Mouse (Mus musculus) CH12.LX (cell line): ENCODE measurements around the gene BC005624. TPM values are rescaled to one million over a fixed set of nuclear protein-coding genes. Genes with fewer than 3 reads are reported as not detected.

Experiments used
- DNase-seq: peaks from one replicate; pipeline ENCODE4 v3.0.0-alpha.2; 2013; ENCODE audit errors: extremely low read depth
- H3K27ac ChIP-seq: 2 replicates; pipeline ENCODE4 v1.5.1; 2012; ENCODE audit warnings: low read depth, mild to moderate bottlenecking, control low read depth, moderate library complexity; ENCODE audit not compliant: insufficient read depth
- H3K27me3 ChIP-seq: replicated peaks from 2 replicates; pipeline ENCODE3; 2012; ENCODE audit warnings: inconsistent platforms
- H3K36me3 ChIP-seq, 2 experiments: replicated peaks in 1 of 2; 2 replicates each; pipeline versions ENCODE3 to v1.6.1; 2012; ENCODE audit warnings: inconsistent platforms in 1 of 2, low read length in 1 of 2, mild to moderate bottlenecking in 1 of 2, mixed read lengths in 1 of 2, moderate library complexity in 1 of 2; ENCODE audit not compliant: control insufficient read depth in 1 of 2, insufficient read depth in 1 of 2
- H3K4me1 ChIP-seq, 2 experiments: 2 replicates each; pipeline ENCODE4 v1.6.1; 2012; ENCODE audit warnings: inconsistent platforms in 1 of 2, moderate library complexity in 1 of 2; ENCODE audit not compliant: insufficient read depth in 2 of 2, control insufficient read depth in 1 of 2
- H3K4me2 ChIP-seq: 2 replicates; pipeline ENCODE4 v1.6.1; 2012; ENCODE audit warnings: low read depth, mild to moderate bottlenecking, control low read depth; ENCODE audit not compliant: poor library complexity, insufficient read depth, severe bottlenecking
- H3K4me3 ChIP-seq, 3 experiments: fragments of 150-350 bp in 1 of 3; sonication (generic) in 1 of 3; replicated peaks in 1 of 3; 2 replicates each; pipeline versions ENCODE3 to v1.5.1; 2011 to 2012; ENCODE audit warnings: low read depth in 2 of 3, low read length in 2 of 3, mild to moderate bottlenecking in 2 of 3, moderate library complexity in 2 of 3, control low read depth in 1 of 3, improper control_type of control experiment in 1 of 3, inconsistent platforms in 1 of 3, mixed read lengths in 1 of 3; ENCODE audit not compliant: poor library complexity in 1 of 3
- H3K79me2 ChIP-seq: replicated peaks from 2 replicates; pipeline ENCODE4 v1.6.1; 2012; ENCODE audit warnings: mild to moderate bottlenecking, moderate library complexity; ENCODE audit not compliant: control insufficient read depth, poor library complexity, insufficient read depth, severe bottlenecking; ENCODE audit errors: extremely low read depth
- H3K9ac ChIP-seq: 2 replicates; pipeline ENCODE4 v1.6.1; 2012; ENCODE audit warnings: low read depth, mild to moderate bottlenecking, control low read depth, moderate library complexity; ENCODE audit not compliant: insufficient read depth
- H3K9me3 ChIP-seq: replicated peaks from 2 replicates; pipeline ENCODE3; 2012; ENCODE audit warnings: low read length, inconsistent platforms, mixed read lengths
- CHD2 ChIP-seq: IDR thresholded peaks from 2 replicates; pipeline ENCODE4 v1.6.1; 2011; ENCODE audit warnings: low read length, improper control_type of control experiment
- CTCF ChIP-seq, 2 experiments: IDR thresholded peaks in 1 of 2; conservative IDR thresholded peaks in 1 of 2; 2 replicates each; pipeline ENCODE4 v1.5.1; 2011 to 2012; ENCODE audit warnings: low read depth in 2 of 2, low read length in 2 of 2, improper control_type of control experiment in 1 of 2, inconsistent platforms in 1 of 2, mild to moderate bottlenecking in 1 of 2, moderate library complexity in 1 of 2
- E2F4 ChIP-seq: IDR thresholded peaks from 2 replicates; pipeline ENCODE4 v1.6.1; 2011; ENCODE audit warnings: low read depth, low read length, improper control_type of control experiment; ENCODE audit not compliant: insufficient replicate concordance
- ELF1 ChIP-seq: IDR thresholded peaks from 2 replicates; pipeline ENCODE4 v1.6.1; 2014; ENCODE audit warnings: low read depth, mild to moderate bottlenecking, inconsistent platforms, low read length, improper control_type of control experiment
- EP300 ChIP-seq: IDR thresholded peaks from 2 replicates; pipeline ENCODE4 v1.6.1; 2011; ENCODE audit warnings: low read length, improper control_type of control experiment
- ETS1 ChIP-seq: conservative IDR thresholded peaks from 2 replicates; pipeline ENCODE4 v1.6.1; 2012; ENCODE audit warnings: low read depth, mild to moderate bottlenecking, inconsistent platforms, low read length, improper control_type of control experiment, moderate library complexity
- HCFC1 ChIP-seq: IDR thresholded peaks from 2 replicates; pipeline ENCODE4 v1.6.1; 2012; ENCODE audit warnings: low read depth, mild to moderate bottlenecking, inconsistent platforms, low read length, improper control_type of control experiment
- IRF4 ChIP-seq: IDR thresholded peaks from 2 replicates; pipeline ENCODE4 v1.6.1; 2014; ENCODE audit warnings: low read depth, mild to moderate bottlenecking, inconsistent platforms, low read length, improper control_type of control experiment
- KAT2A ChIP-seq: IDR thresholded peaks from 2 replicates; pipeline ENCODE4 v1.6.1; 2012; ENCODE audit warnings: low read length, improper control_type of control experiment, inconsistent platforms; ENCODE audit not compliant: insufficient replicate concordance
- MAZ ChIP-seq: IDR thresholded peaks from 2 replicates; pipeline ENCODE4 v1.6.1; 2012; ENCODE audit warnings: low read depth, mild to moderate bottlenecking, inconsistent platforms, low read length, improper control_type of control experiment, moderate library complexity
- MYC ChIP-seq: IDR thresholded peaks from 2 replicates; pipeline ENCODE4 v1.6.1; 2011; ENCODE audit warnings: low read depth, mild to moderate bottlenecking, improper control_type of control experiment, low read length
- NELFE ChIP-seq: IDR thresholded peaks from 2 replicates; pipeline ENCODE4 v1.6.1; 2011; ENCODE audit warnings: low read depth, low read length, improper control_type of control experiment
- RAD21 ChIP-seq: IDR thresholded peaks from 2 replicates; pipeline ENCODE4 v1.6.1; 2011; ENCODE audit warnings: low read depth, mild to moderate bottlenecking, low read length, improper control_type of control experiment, moderate library complexity
- RCOR1 ChIP-seq: conservative IDR thresholded peaks from 2 replicates; pipeline ENCODE4 v1.6.1; 2012; ENCODE audit warnings: low read depth, mild to moderate bottlenecking, inconsistent platforms, low read length, improper control_type of control experiment
- TBP ChIP-seq: conservative IDR thresholded peaks from 2 replicates; pipeline ENCODE4 v1.6.1; 2011; ENCODE audit warnings: low read depth, low read length, improper control_type of control experiment
- USF1 ChIP-seq: IDR thresholded peaks from 2 replicates; pipeline ENCODE4 v1.6.1; 2014; ENCODE audit warnings: low read depth, mild to moderate bottlenecking, inconsistent platforms, low read length, improper control_type of control experiment
- ZKSCAN1 ChIP-seq: IDR thresholded peaks from 2 replicates; pipeline ENCODE4 v1.6.1; 2012; ENCODE audit warnings: low read depth, inconsistent platforms, low read length, improper control_type of control experiment, borderline replicate concordance
- ZMIZ1 ChIP-seq: IDR thresholded peaks from 2 replicates; pipeline ENCODE4 v1.6.1; 2012; ENCODE audit warnings: low read depth, mild to moderate bottlenecking, inconsistent platforms, low read length, improper control_type of control experiment
- ZNF384 ChIP-seq: IDR thresholded peaks from 2 replicates; pipeline ENCODE4 v1.6.1; 2012; ENCODE audit warnings: low read depth, low read length, improper control_type of control experiment, inconsistent platforms
- dilution Hi-C: fragments of 300-500 bp; cut with MboI; formaldehyde crosslinking; loops from 2 replicates; pipeline ENCODE4 v1.14.3; 2020; ENCODE audit warnings: low sequenced_read_pairs; ENCODE audit not compliant: extremely low pct_unique_long_range_greater_than_20kb, extremely low pct_ligation_motif_present
- in situ Hi-C: fragments of 300-500 bp; cut with MboI; formaldehyde crosslinking; loops from 3 replicates; pipeline ENCODE4 v1.14.3; 2019; ENCODE audit warnings: low sequenced_read_pairs, low pct_ligation_motif_present, low pct_unique_long_range_greater_than_20kb, mixed read lengths
- polyA plus RNA-seq: library from polyadenylated mRNA; unstranded; fragments of >175 nt; gene quantifications from 2 replicates; pipeline ENCODE4 v1.2.1, GENCODE M21; 2012; ENCODE audit warnings: low read depth; ENCODE audit not compliant: insufficient read length
- total RNA-seq, 2 experiments: library from RNA; depleted of rRNA; stranded (reverse); fragments of 300-350 nt in 1 of 2; fragments of >200 nt in 1 of 2; gene quantifications; 2 replicates each; pipeline ENCODE4 v1.2.3; 2012 to 2014

The BC005624 gene
- total and polyA plus RNA-seq, 3 experiments: 40.5 to 68.1 (median 43.2) TPM

DNA sequence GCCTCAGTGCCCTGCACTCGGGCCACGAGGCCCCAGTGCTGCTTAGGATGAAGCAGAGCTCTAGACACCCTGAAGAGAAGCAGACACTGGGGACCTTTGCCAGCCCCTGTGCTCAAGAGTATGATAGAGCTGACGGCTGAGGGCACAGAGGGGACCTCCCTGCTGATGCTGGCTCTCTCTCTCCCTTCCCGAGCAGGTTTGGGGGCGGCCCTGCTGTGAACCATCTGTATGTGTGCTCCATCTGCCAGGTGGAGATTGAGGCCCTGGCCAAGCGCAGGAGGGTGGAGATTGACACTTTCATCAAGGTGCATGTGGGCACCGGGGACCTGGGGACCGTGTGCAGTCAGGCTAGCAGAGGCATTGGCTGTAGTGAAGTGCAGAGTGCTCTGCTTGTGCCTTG lies 36.5 kb upstream of the BC005624 start:
- no peak overlapping the region for H3K4me2 ChIP-seq
- peaks cover 54 to 87% of the 10 kb centered on the region in 2 experiments for H3K36me3 ChIP-seq
- no peaks in the 10 kb centered on the region for H3K27me3 ChIP-seq
- H3K9me3 ChIP-seq: no peaks in the 10 kb centered on the region
- in situ Hi-C loops (loop anchor here (25.0 kb wide), 1 partner anchor 269 kb away; no protein-coding TSS in a partner anchor), dilution Hi-C loops (no loop called here)
- no peaks in the 10 kb centered on the region for H3K79me2 ChIP-seq
- H3K4me1 ChIP-seq: peaks cover 5 to 17% of the 10 kb centered on the region in 2 experiments
- H3K9ac ChIP-seq: no peak overlapping the region
- no peak overlapping the region for H3K27ac ChIP-seq
- no peak for DNase-seq
- TF ChIP-seq IRF4 (no peak), KAT2A (no peak), ELF1 (no peak), CTCF (conservative IDR thresholded peaks at IDR 0.05 in 1 of 2, IDR thresholded peaks at IDR 0.05 in 1 of 2; ENCODE audit: low read depth in 2 of 2, low read length in 2 of 2) (no peak)
- H3K4me3 ChIP-seq: no peak overlapping the region

DNA sequence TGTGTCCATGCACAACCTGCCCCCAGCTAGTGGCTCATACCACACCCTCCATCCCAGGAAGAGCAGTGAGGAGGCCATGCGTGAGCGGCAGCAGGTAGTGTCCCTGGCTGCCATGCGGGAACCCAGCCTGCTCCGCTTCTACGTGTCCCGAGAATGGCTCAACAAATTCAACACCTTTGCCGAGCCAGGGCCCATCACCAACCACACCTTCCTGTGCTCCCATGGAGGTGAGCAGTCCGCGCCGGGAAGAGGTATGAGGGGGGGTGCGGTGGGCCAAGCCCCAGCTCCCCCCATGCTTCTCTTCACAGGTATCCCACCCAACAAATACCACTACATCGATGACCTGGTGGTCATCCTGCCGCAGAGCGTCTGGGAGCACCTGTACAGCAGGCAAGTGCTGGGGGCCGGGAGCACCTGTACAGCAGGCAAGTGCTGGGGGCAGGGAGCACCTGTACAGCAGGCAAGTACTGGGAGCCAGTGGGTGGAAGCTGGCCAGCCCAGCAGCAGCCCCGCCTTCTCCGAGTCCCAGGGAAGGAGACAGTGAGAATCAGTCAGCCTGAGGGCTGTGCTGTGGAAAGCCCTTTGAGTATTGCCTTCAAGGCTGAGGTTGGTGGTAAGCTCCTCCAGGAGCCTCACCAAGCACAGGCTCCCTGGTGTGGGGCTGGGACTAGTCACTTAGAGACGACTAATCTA lies 35.8 kb upstream of the BC005624 start:
- Histone ChIP-seq H3K4me3 (no peak overlapping the region), H3K9ac (no peak overlapping the region)
- in situ Hi-C loops: loop anchor here (25.0 kb wide), 1 partner anchor 270 kb away; no protein-coding TSS in a partner anchor

More for the DNA sequence above, 35.8 kb upstream of the BC005624 start:
- H3K4me1 ChIP-seq: peaks cover 12 to 25% of the 10 kb centered on the region in 2 experiments
- dilution Hi-C loops: no loop called here
- DNase-seq: no peak
- no peaks in the 10 kb centered on the region for H3K9me3 ChIP-seq
- no peak overlapping the region for H3K4me2 ChIP-seq
- no peak for TF ChIP-seq RCOR1
- TF ChIP-seq MAZ: no peak
- TF ChIP-seq HCFC1: no peak
- no peak for TF ChIP-seq E2F4
- TF ChIP-seq RAD21: no peak
- TF ChIP-seq EP300: no peak
- TF ChIP-seq USF1: no peak
- no peak for TF ChIP-seq TBP
- TF ChIP-seq ZNF384: no peak
- no peak for TF ChIP-seq ZMIZ1
- TF ChIP-seq CTCF (conservative IDR thresholded peaks at IDR 0.05 in 1 of 2, IDR thresholded peaks at IDR 0.05 in 1 of 2; ENCODE audit: low read depth in 2 of 2, low read length in 2 of 2): no peak
- no peak for TF ChIP-seq ZKSCAN1
- TF ChIP-seq ETS1: no peak
- no peak for TF ChIP-seq CHD2
- no peak for TF ChIP-seq ELF1
- no peak for TF ChIP-seq NELFE
- no peak for TF ChIP-seq MYC
- no peaks in the 10 kb centered on the region for H3K79me2 ChIP-seq
- H3K27ac ChIP-seq: no peak overlapping the region
- peaks cover 54 to 86% of the 10 kb centered on the region in 2 experiments for H3K36me3 ChIP-seq
- no peaks in the 10 kb centered on the region for H3K27me3 ChIP-seq
